Mouse (Mus musculus): Measurements from ENCODE around the gene Naa50.

- TF ChIP-seq POLR2A (IDR thresholded peaks at IDR 0.05; ENCODE audit: insufficient read length, low read depth) (no peak), MYOD1 (IDR thresholded peaks at IDR 0.05; ENCODE audit: control insufficient read depth in 1 of 3, insufficient read length in 2 of 3, low read depth in 2 of 3) (no peak), USF1 (IDR thresholded peaks at IDR 0.05; ENCODE audit: low read depth) (no peak)
Measured at GRCm38 (mm10) chr16:44175001-44175400, 35.4 kb downstream of the Naa50 start.
